Mouse (Mus musculus): ENCODE data around the gene Sh3gl1.
A peak's percentile ranks its signal among the peaks of the same experiment; 100 is the strongest.
"Not testable (repeated sequence)": the region's sequence is repeated elsewhere in the genome, so short reads cannot be mapped to it uniquely, and the experiment has no call there.

Gene Sh3gl1

GRCm38 (mm10) chr17:56036176-56036900 is at the start of gene Sh3gl1:
TSS of gene Sh3gl1 (minus strand) at chr17:56036635.
- DNase-seq = peak; percentile 99

GRCm38 (mm10) chr17:56080781-56081585 is 44.5 kb upstream of the Sh3gl1 start:
- no peak for DNase-seq

GRCm38 (mm10) chr17:56079921-56080320 is 43.5 kb upstream of the Sh3gl1 start:
- DNase-seq = peak; percentile 45

- DNase-seq = peak; percentile 100
Measured at GRCm38 (mm10) chr17:56078880-56079795, 42.7 kb upstream of the Sh3gl1 start, which contains the start of gene Hdgfl2. TSS of gene Hdgfl2 (plus strand) at chr17:56079634.

- DNase-seq = peak; percentile 52
Measured at GRCm38 (mm10) chr17:56078361-56078760, 41.9 kb upstream of the Sh3gl1 start.

- DNase-seq = no peak
Measured at GRCm38 (mm10) chr17:56077523-56077922, 41.1 kb upstream of the Sh3gl1 start.

- DNase-seq = peak; percentile 96
Measured at GRCm38 (mm10) chr17:56074827-56075208, 38.4 kb upstream of the Sh3gl1 start, which contains the start of gene Ubxn6. TSS of gene Ubxn6 (minus strand) at chr17:56075028.

- peak; percentile 83 for DNase-seq
Measured at GRCm38 (mm10) chr17:56074097-56074826, 37.8 kb upstream of the Sh3gl1 start.

GRCm38 (mm10) chr17:56072243-56072642 is 35.8 kb upstream of the Sh3gl1 start:
- no peak for DNase-seq

- no peak for DNase-seq
Measured at GRCm38 (mm10) chr17:56071126-56071525, 34.7 kb upstream of the Sh3gl1 start.

GRCm38 (mm10) chr17:56069066-56069465 is 32.6 kb upstream of the Sh3gl1 start:
- no peak for DNase-seq

GRCm38 (mm10) chr17:56066451-56066850 is 30.0 kb upstream of the Sh3gl1 start:
- DNase-seq = no peak

- DNase-seq = not testable (repeated sequence)
Measured at GRCm38 (mm10) chr17:56065715-56066114, 29.3 kb upstream of the Sh3gl1 start.

GRCm38 (mm10) chr17:56062081-56062480 is 25.6 kb upstream of the Sh3gl1 start:
- no peak for DNase-seq

- no peak for DNase-seq
Measured at GRCm38 (mm10) chr17:56057381-56058120, 21.1 kb upstream of the Sh3gl1 start.

- DNase-seq = no peak
Measured at GRCm38 (mm10) chr17:56055945-56056678, 19.7 kb upstream of the Sh3gl1 start.

- DNase-seq = no peak
Measured at GRCm38 (mm10) chr17:56054938-56055337, 18.5 kb upstream of the Sh3gl1 start.

- DNase-seq = no peak
Measured at GRCm38 (mm10) chr17:56051369-56051768, 14.9 kb upstream of the Sh3gl1 start.

- DNase-seq = no peak
Measured at GRCm38 (mm10) chr17:56040857-56041163, 4.4 kb upstream of the Sh3gl1 start.

- peak; percentile 98 for DNase-seq
Measured at GRCm38 (mm10) chr17:56040030-56040856, 3.8 kb upstream of the Sh3gl1 start, which contains the start of gene Chaf1a. TSS of gene Chaf1a (plus strand) at chr17:56040439.
